Mouse (Mus musculus) small intestine, adult 2 months (tissue): Measurements from ENCODE around the gene Daxx.

Experiments used
- CTCF ChIP-seq: fragments of 200-500 bp; IDR thresholded peaks from 2 replicates; pipeline ENCODE4 v1.5.1; 2012; ENCODE audit warnings: low read depth, mild to moderate bottlenecking, control low read depth, inconsistent platforms, low read length, moderate library complexity, mixed read lengths; ENCODE audit not compliant: insufficient replicate concordance, insufficient read length; ENCODE audit errors: extremely low read depth
- POLR2A ChIP-seq: fragments of 200-500 bp; IDR thresholded peaks from 2 replicates; pipeline ENCODE4 v1.6.1; 2012; ENCODE audit warnings: low read depth, mild to moderate bottlenecking, control low read depth, inconsistent platforms, low read length, moderate library complexity

- TF ChIP-seq CTCF, result no peak
- TF ChIP-seq POLR2A, result no peak
These were observed 41.0 kb downstream of the Daxx start for GRCm38 (mm10) chr17:33950131-33950625.
